Mouse (Mus musculus) adipocyte (in vitro differentiated cells): ENCODE measurements around the gene Atp8a1.

Source experiments
- DNase-seq: peaks from one replicate; pipeline ENCODE4 v3.0.0-alpha.2; 2016; ENCODE audit warnings: low spot score

The Atp8a1 gene

DNA sequence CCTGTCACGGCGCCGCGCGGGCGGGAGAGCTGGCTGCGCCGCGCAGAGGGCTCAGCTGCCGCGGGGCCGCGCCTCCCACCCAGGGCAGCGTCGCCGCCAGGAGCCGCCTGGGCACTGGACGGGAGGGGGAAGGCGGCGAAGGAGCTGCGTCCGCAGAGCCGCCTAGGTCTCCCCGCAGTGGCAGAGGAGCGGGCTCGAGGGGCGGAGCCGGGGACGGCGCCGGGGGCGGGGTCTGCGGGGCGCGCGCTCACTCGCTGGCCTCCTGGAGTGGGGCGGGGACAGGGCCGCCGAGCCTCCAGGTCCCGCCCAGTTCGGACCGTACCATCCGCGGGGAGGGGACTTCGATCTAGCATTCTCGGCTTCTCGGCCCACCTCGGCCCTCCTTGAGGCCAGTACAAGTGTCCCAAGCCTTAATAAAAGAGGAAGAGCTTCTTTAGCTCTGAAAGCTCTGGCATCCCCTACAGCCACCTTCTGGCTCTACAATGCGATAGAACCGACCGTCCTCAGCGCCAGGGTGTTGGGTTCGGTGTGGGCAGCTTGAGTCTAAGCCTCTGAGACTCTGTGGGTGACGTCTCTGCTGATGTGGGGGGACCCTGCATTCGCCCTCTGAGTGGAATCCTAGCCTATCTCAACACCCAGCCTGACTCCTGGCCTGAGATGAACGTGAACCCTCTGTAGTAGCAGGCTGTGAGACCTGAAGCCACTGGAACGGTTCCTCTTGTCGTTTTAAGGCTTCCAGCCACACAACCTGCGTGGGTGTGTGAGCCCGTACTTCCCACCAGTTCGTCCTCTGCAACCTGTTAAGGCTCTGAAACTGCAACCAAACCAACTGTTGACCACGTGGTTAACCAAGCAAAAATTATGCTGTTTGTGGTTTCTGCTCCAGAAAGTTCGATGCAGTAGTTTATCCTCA is at the start of gene Atp8a1:
Gene Atp8a1 (minus strand): TSS at position 182 of the 913 bp plus-strand sequence.
- DNase-seq = no peak

DNA sequence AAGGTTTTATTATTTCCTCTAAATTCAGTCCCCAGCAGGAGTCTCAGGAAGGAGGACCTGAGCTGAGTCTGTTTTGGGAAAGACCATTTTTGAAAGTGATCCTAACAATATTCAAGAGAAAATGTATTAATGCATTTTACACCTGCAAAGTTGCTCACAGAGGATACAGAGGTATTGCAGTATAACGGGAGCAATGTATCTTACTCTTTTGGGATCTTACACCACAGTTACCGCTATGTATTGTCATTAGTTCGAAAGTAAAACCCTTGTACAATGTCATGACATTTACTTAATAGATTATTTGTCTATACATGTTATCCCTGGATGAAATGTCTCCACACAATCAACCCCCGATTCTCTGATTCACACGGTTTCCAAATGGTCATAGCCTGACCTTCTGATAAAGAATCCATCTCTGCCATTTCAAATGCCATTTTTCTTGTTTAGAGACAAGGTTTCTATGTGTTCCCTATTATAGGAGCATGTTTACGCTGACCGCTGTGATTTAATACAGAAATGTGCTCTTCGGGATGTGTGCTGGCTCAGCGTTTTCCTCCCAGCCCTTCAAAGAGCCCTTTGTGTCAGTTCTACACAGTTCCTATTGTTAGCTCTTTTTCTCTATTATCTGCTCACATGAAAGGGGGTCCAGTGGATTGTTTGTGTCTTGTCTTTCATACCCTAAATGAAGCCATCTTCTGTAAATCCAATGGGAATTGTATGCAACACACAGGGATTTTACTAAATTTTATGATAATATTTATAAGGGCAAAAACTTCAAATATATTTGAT is 37.4 kb upstream of the Atp8a1 start:
- DNase-seq = no peak

DNA sequence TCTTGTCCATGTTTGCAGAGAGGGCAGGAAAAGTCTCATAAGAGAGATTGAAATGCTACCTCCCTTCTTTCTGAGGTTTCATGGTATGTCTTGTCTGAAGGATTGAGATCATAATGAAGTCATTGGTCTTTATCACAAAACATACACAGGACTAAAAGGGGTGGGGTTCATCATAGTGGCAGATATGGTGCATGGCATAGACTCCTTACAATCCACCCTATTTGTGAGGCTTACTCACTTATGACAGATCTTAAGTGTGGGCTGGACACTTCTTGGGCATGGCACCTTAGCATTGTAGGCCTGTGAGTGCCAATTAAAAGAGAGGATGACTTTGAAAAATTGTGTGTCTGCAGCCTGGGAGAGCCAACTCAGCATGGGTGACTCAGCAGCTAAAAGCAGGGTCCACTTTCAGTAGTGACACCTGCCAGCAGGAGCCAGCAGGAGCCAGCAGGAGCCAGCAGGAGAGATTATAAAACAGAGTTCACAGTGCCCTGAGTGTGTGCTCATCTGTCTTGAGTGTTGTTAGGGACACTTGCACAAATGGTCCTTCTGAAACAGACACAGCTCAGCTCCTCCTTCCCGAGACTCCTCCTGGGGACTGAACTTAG is 36.4 kb upstream of the Atp8a1 start:
- no peak for DNase-seq

DNA sequence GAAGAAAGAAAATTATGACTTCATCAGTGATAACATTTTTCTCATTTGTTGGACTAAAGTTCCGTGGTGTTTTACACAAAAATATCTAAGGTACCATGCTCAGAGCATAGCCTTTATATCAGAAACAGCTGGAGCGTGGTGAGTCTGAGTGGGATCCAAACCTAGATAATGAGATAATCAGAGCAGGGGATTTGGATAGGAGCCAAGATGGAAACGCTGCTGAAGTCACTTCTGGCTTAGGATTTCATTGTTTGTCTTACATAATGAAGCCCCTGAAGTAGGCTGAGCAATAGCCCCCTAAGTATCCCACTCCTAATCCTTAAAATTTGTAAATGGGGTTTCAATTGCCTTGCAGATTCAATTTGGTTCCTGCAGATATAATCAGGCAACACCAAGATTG is 24.2 kb upstream of the Atp8a1 start:
- DNase-seq = no peak

- DNase-seq = no peak
Measured at GRCm38 (mm10) chr5:67866221-67866620, 19.0 kb upstream of the Atp8a1 start.

- no peak for DNase-seq
Measured at GRCm38 (mm10) chr5:67865670-67866069, 18.4 kb upstream of the Atp8a1 start.

DNA sequence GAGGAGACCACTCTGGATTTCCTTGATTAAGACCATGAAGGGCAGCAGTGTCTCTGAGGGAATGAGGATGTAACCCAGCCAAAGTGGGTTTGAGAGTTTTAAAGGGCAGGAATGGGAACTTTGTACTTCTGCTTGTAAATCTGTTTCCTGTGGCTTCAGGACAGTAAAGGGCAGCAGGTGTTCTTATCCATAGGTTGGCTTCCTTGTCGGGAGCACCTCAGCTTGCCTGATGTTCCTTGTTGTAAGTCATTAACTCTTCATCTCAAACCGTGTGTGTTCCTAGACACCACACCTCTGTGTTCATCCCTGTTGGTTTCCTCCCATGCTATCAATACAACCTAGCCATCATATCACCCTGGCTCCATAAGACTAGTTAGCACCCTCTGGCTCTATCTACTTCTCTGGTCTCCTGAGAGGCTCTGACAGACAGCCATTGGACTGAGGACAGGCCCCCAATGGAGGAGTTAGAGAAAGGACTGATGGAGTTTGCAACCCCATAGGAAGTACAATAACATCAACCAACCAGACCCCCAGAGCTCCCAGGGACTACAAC is 17.4 kb upstream of the Atp8a1 start:
- no peak for DNase-seq

GRCm38 (mm10) chr5:67863950-67864391 is 16.7 kb upstream of the Atp8a1 start:
- no peak for DNase-seq

GRCm38 (mm10) chr5:67854963-67855606 is 7.9 kb upstream of the Atp8a1 start:
- DNase-seq = no peak

DNA sequence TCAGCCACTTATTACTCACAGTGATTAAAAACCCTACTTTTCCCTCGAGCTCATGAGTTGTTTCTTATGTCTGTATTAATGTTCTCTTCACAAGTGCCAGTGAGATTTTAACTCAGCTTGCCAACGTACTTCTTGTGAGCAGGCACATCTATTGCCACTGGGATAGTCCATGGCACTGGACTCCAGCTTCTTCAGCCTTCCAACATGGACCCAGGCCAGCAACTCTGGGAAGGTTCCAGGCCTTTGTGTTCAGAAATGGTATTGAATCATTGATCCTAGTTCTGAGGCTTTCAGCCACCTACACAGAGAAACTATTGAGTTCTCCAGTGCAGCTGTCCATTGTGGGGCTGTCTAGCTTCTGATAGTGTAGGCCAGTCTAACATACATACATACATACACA is 5.6 kb upstream of the Atp8a1 start:
- no peak for DNase-seq

DNA sequence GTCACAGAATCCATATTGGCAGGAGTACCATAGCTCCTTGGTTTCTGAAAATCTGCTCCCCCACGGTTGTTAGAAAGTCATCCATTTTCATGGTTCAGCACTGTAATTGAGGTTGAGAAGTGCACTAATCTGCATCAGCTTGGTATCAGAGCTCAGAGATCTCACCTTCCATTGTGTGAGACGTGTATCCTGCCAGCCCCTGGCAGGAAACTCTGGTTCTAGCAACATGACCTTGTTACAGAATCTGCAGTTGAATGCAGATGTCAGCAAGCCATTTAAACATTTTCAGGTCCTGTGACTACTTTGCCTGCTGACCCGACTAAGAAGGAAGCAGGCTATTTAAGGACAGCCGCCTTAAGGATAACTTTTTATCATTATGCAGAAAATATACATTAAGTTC is 2.2 kb upstream of the Atp8a1 start:
- DNase-seq = no peak

- DNase-seq = no peak
Measured at GRCm38 (mm10) chr5:67848511-67849014, 1.3 kb upstream of the Atp8a1 start.

DNA sequence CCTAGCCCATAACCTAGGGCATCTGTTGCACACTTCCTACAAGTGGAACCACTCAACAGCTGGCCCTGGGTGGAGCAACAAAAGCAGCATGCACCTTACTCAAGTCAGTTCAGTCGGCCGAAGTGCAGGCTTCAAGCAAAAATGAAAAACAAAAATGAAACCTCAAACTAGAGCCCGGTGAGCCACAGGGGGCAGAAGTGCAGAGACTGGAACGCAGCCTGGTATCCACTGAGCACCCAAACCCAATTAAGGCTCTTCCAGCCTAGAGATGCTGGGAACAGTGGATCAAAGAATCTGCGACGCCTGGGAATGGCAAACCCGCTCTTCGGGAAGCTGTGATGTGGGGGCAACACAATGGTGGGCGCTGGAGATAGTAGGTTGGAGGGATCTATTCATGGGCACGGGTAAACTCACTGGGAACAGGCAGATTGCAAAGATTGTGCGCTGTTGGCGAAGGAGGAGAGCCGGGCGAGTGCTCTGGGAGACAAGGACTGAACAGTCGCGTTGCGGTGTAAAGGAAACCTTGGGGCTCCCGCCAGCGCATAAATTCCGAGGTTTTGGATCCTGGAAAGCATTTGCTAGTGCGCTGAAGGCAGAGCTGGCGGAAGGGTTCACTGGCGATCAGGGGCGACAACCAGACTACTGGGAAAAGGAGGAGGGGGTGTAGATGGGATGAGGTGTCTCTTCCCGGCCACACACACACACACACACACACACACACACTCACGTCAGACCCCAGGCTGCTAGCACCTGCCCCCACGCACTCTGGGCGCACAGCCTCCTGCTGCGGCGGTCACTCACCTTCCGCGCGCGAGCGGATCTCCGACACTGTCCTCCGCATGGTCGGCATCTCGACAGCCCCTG is 641 bp downstream of the Atp8a1 start:
- no peak for DNase-seq

- DNase-seq = no peak
Measured at GRCm38 (mm10) chr5:67845190-67845691, 2.0 kb downstream of the Atp8a1 start.

DNA sequence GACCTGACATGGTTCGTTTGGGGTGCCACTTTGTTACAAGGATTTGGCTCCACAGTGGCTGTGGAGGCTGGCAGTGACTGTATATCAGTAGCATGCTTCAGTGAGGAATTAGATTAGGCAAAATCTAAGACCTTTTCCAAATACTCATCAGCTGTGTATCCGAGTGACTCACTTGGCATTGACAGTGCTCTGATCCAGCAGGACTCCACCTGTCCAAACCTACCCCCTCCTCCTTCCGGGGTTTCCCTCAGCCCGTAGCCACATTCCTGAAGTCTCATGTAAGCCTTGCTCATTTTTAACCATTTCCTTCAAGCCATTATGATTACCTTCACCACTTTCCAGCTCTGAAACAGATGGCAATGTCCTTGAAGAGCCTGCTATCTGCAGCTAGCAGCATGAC is 3.2 kb downstream of the Atp8a1 start:
- DNase-seq = no peak

DNA sequence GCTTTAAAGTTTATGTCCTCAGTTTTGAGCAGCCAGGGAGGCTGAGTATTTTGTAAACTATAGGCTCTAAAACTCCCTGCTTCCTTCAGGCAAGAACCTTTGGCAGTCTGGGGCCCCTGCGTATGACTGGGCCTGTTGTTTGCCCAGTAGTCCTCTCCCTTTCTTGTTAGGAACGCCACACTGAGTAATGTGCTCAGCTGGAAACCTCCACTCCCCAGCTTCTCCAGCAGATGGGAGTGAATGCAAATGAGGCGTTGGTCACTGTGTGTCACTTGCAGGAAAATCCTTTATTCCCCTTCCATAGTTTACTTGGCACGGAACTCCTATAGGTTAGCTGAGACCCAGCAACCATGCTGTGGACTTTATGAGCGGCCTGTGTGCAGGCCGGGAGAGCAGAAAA is 4.9 kb downstream of the Atp8a1 start:
- no peak for DNase-seq

GRCm38 (mm10) chr5:67833841-67834240 is 13.4 kb downstream of the Atp8a1 start:
- DNase-seq = no peak

GRCm38 (mm10) chr5:67831293-67832147 is 15.7 kb downstream of the Atp8a1 start:
- DNase-seq = no peak

GRCm38 (mm10) chr5:67828356-67828755 is 18.9 kb downstream of the Atp8a1 start:
- no peak for DNase-seq
